Mouse (Mus musculus) megakaryocyte-erythroid progenitor cell, adult 5-6 weeks (primary cell): Measurements from ENCODE around the gene Tcp11l2. TPM values are rescaled to one million over a fixed set of nuclear protein-coding genes. Genes with fewer than 3 reads are reported as not detected.

Experiments
- ATAC-seq: replicated peaks from 2 replicates; pipeline ENCODE4 v1.8.0; 2016; ENCODE audit warnings: mild to moderate bottlenecking, inconsistent platforms; ENCODE audit not compliant: severe bottlenecking, poor library complexity, low FRiP score, low TSS enrichment
- total RNA-seq, 2 experiments: library from RNA; stranded (forward) in 1 of 2; stranded (reverse) in 1 of 2; fragments of 200-1000, 215-1000 nt in 1 of 2; fragments of >200 nt in 1 of 2; fragmentation: Nextera tagmentation in 1 of 2; gene quantifications; 2 replicates each; pipeline ENCODE4 v1.2.3; 2014 to 2017

Tcp11l2 gene
- total RNA-seq, 2 experiments from 2014 or later: 7.1 to 13.7 TPM

DNA sequence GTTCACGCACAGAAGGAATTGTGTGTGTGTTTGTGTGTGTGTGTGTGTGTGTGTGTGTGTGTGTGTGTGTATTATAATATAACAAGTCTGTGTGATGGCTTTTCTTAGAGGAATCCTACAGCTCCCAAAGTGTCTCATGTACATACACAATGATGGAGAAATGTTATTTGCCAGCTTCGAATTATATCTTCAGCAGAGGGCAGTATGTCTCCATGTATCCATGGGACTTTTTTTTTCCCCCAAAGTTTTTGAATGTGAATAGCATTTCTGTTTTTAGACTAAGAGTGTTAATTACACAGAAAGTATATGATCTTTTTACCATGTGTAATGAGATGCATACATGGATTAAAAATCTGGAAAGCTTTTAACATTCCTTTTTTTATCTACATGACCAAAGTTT is 65.2 kb downstream of the Tcp11l2 start:
- no peak for ATAC-seq

DNA sequence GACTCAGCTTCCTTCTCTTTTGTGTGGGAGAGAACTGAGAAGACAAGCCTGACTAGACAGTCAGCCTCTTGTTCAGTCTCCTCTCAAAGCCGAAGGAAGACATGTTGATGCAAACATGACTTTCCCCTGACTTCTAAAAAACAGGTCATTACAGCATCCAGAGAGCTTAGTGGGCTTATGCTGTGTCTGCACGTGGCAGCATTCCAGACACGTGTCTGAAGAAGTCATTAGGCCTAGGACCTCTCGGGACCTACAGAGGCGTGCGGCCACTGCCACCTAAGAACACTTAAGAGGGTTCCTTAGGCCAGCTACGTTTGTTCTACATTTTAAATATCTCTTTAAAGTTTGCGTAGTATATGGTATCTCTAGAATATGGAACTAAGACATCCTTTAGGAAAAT is 69.5 kb downstream of the Tcp11l2 start:
- no peak for ATAC-seq

DNA sequence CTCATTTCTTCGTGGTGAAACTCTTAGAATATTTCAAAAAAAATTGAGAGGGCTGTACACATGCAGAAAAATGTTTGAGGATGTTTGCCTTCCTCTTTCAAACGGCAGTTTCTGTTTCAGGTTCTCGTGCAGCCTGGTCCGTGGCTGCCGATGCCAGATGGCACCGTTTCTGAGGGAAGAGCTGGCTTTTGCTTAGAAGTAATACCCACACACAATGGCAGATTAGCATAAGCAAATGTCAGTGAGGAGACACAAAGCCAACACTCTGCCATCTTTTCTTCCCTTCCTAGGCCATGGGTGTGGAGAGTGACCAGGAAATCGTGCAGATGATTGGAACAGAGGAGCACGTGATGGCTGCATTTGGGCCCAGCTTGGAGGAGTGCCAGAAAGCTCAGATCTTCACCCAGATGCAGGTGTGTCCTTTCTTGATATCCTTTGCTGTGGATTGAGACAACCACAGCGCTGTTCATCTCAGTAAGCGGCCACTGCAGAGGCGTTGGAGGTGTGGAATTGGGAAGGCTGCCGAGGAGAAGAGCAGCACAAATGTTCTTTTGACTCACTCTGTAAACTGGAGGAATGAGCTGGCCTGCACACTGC is 70.2 kb downstream of the Tcp11l2 start:
- peak; percentile 78 for ATAC-seq

DNA sequence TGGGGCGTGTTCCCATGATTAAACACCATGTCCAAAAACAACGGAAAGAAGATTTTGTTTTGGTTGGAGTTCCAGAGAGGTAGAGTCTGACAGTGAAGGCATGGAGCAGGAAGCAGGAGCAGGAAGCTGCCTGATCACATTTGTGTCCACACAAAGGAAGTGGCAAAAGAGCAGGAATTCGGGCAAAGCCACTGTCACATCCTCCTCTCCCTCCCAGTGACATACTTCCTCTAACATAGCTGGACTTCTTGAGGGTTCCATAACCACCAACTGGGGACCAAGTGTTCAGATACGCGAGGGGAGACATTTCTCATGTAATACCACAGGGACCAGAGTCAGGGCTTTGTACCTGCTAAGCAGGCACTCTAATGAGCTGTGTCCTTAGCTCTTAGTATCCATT is 70.8 kb downstream of the Tcp11l2 start:
- ATAC-seq: 0 out of 2 replicates have a peak, but pooled peaks have one; percentile 3

DNA sequence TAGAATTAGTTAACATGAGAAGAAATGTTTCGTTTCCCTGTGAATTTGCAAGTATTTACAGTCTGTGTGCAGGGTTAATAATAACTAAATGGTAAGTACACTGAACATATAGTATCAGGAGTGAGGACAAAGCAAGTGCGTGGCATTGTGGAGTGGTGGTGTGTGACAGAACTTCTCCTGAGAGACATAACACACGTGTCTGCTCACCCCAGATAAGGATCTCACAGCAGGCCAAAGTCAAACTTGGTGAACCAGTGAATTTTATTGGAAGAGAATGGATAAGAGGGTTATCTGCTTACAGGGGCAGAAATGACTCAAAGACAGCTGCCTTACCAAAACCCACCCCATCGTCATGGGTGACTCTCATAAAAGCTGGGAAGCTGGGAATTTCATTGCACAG is 72.5 kb downstream of the Tcp11l2 start:
- no peak for ATAC-seq

DNA sequence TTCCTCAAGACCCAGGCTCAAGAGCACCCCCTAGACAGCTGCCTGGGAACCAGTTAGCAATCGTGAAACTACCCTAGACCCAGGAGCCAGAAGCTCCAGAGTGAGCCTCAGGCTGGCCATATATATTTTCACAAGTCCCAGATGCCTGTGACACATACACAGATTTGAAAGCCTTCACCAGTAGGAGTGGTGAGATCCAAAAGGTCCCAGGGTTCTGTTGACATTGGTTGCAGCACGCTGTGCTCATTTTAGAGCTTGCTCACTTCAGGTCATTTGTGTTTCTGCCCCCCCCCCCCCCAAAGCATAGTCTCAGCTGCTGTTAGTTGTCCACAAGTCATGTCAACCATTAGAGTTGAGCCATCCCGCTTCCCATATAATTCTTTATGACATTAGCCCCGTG is 77.6 kb downstream of the Tcp11l2 start:
- ATAC-seq: no peak

DNA sequence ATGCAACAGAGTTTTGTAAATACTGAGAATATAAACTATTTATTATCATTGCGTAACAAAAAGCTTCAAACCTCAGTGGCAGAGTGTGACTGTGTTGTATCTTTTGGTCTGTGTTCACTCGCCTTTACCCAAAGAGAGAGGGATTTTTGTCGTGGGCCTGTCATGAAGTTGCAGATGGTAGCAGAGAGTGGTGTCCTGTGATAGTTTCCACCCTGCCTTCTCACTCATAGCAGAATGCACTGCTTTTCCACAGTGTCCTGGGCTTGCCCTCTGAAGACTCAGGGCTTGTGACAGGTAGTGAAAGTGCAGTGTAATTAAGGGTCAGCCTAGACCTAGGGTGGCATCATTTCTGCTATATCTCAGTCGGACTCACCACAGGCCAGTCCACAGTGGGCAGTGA is 78.3 kb downstream of the Tcp11l2 start:
- ATAC-seq: no peak

DNA sequence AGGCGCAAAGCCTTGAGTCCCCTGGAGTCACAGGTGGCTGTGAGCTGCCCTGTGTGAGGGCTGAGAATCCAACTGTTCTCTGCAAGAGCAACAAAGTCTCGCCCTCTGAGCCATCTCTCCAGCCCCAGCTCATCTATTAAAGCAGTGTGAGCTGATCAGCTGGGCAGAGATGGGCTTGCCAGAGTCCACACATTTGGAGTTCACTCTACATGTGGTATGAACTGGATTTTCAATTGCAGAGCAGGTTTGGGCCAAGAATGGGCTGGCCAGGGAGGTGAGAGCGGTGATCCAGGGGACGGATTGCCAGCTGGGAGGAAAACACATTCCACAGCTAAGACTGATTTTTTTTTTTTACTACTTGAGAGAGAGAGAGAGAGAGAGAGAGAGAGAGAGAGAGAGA is 80.2 kb downstream of the Tcp11l2 start:
- no peak for ATAC-seq

DNA sequence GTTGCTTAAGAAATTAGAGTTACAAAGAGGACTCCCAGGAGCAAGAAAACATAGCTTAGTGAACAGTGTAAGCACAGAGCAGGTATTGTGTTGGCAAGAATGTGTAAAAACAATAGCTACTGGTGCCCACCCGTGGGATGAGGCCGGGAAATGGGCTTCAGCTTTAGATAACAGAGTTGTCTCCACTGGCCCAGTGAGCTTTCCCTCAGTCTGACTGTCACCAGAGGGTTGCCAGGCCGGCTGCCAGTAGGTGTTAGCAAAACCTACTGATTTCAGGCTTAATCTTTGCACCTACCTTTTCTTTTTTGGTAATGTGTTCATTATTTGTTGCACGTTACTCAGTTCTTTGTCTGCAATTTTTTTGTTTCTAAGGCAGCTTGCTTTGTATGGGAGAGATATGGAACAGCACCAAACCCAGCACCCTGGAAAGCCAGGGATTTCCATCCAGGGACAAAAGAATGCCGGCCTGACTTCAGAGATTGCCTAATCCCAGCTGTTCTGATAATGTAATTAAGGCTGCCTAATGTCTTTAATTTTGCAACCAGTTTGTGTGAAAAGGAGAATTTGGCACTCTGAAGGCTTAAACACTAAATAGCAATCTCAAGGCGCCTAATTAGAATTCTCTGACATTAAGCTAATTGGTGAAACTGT is 81.1 kb downstream of the Tcp11l2 start:
- no peak for ATAC-seq

DNA sequence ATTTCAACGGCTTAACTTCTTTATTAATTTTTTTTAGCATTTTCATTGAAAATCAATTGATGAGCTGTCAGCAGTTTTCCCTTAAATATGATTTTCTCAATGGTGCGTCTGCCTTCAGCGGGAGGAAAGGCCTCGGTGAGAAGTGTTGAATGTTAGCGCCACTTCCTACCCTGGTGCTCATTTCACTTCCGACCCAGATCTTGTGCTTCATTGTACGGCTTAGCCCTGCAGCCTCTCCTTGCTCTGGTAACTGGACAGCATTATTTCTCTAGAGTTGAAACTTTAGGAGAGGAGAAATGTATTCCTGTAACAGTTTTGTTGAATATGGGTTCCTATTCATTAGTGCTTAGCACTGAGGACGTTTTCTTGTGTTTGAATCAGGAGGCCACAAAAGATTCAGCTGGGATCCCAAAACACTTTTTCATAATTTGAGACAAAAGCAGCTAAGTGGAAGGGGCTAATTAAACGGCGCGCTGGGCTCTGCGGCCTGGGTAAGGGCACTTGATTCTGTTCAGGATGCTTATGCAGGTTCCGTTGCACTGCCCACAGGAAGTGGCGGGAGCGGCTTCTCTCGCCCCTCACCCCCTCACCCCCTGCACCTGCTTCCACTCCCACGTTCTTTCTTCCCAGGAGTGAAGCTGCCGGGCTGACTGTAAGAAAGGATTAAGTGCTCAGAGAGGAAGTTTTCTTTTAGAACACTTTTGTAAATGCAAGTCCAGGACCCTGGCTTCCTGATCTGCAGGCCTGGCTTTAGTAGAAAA is 81.8 kb downstream of the Tcp11l2 start:
- ATAC-seq: no peak

DNA sequence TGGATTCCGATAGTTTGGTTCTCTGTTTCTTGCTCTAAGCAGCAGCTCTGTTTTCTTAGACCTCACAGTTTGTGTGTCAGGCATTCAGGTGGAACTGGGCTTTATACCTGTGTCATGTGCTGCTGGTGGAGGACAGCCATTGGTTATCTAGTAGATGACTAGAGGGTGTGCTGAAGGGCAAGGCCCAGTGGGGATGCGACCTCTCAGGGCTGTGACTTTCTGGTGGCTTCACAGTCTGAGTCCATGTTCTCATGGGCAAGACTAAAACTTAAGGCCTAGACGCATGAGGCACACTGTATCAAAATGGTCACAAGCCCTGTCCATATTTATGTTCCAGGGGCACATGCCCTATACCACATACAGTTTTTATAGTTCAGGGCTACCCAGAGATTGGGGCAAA is 82.9 kb downstream of the Tcp11l2 start:
- no peak for ATAC-seq

DNA sequence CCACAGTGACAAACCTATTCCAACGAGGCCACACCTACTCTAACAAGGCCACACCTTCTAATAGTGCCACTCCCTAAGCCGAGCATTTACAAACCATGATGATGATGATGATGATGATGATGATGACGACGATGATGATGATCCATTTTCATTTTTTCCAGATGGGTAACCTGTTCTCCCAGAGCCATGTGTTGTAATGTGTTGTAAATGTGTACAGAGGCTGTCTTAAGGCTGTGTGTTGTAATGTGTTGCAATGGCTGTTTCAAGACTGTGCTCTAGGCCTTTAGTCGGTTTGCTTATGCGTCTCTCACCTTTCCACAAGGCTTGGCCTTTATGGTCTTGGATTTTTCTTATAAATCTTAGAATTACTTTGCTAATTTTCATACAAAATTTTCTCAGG is 85.7 kb downstream of the Tcp11l2 start:
- no peak for ATAC-seq

Other genes starting within 250 kb of the Tcp11l2 start
- 3.2 and 4.0 TPM in 2 replicates for gene Nuak1, start 136.0 kb upstream of the Tcp11l2 start, total RNA-seq (2014; fragmentation: Nextera tagmentation)
- 0.61 and 1.1 TPM in 2 replicates for gene Nuak1, start 136.0 kb upstream of the Tcp11l2 start, total RNA-seq (2017)
- 0.44 and 6.0 TPM in 2 replicates for gene Ckap4, start 42.6 kb upstream of the Tcp11l2 start, total RNA-seq (2014; fragmentation: Nextera tagmentation)
- 1.4 and 3.0 TPM in 2 replicates for gene Ckap4, start 42.6 kb upstream of the Tcp11l2 start, total RNA-seq (2017)
- 34.2 and 36.6 TPM in 2 replicates for gene Polr3b, start 45.7 kb downstream of the Tcp11l2 start, total RNA-seq (2014; fragmentation: Nextera tagmentation)
- 63.5 and 82.4 TPM in 2 replicates for gene Polr3b, start 45.7 kb downstream of the Tcp11l2 start, total RNA-seq (2017)
- gene Rfx4, start 179.4 kb downstream of the Tcp11l2 start, total RNA-seq (2014; fragmentation: Nextera tagmentation): not detected in 2 replicates
- not detected in 2 replicates for gene Rfx4, start 179.4 kb downstream of the Tcp11l2 start, total RNA-seq (2017)